Mouse (Mus musculus) CH12.LX (cell line): ENCODE measurements at regions not wholly inside any gene's neighbourhood (a gene's known extent, or its start where the extent isn't known, plus 50 kb on each side); places are given as distances from the start of the nearest gene placed in this dataset.

Source experiments
- DNase-seq: peaks from one replicate; pipeline ENCODE4 v3.0.0-alpha.2; 2013; ENCODE audit errors: extremely low read depth
- H3K27ac ChIP-seq: 2 replicates; pipeline ENCODE4 v1.5.1; 2012; ENCODE audit warnings: low read depth, mild to moderate bottlenecking, control low read depth, moderate library complexity; ENCODE audit not compliant: insufficient read depth
- H3K27me3 ChIP-seq: replicated peaks from 2 replicates; pipeline ENCODE3; 2012; ENCODE audit warnings: inconsistent platforms
- H3K36me3 ChIP-seq, 2 experiments: replicated peaks in 1 of 2; 2 replicates each; pipeline versions ENCODE3 to v1.6.1; 2012; ENCODE audit warnings: inconsistent platforms in 1 of 2, low read length in 1 of 2, mild to moderate bottlenecking in 1 of 2, mixed read lengths in 1 of 2, moderate library complexity in 1 of 2; ENCODE audit not compliant: control insufficient read depth in 1 of 2, insufficient read depth in 1 of 2
- H3K4me1 ChIP-seq, 2 experiments: 2 replicates each; pipeline ENCODE4 v1.6.1; 2012; ENCODE audit warnings: inconsistent platforms in 1 of 2, moderate library complexity in 1 of 2; ENCODE audit not compliant: insufficient read depth in 2 of 2, control insufficient read depth in 1 of 2
- H3K4me2 ChIP-seq: 2 replicates; pipeline ENCODE4 v1.6.1; 2012; ENCODE audit warnings: low read depth, mild to moderate bottlenecking, control low read depth; ENCODE audit not compliant: poor library complexity, insufficient read depth, severe bottlenecking
- H3K4me3 ChIP-seq, 3 experiments: fragments of 150-350 bp in 1 of 3; sonication (generic) in 1 of 3; replicated peaks in 1 of 3; 2 replicates each; pipeline versions ENCODE3 to v1.5.1; 2011 to 2012; ENCODE audit warnings: low read depth in 2 of 3, low read length in 2 of 3, mild to moderate bottlenecking in 2 of 3, moderate library complexity in 2 of 3, control low read depth in 1 of 3, improper control_type of control experiment in 1 of 3, inconsistent platforms in 1 of 3, mixed read lengths in 1 of 3; ENCODE audit not compliant: poor library complexity in 1 of 3
- H3K79me2 ChIP-seq: replicated peaks from 2 replicates; pipeline ENCODE4 v1.6.1; 2012; ENCODE audit warnings: mild to moderate bottlenecking, moderate library complexity; ENCODE audit not compliant: control insufficient read depth, poor library complexity, insufficient read depth, severe bottlenecking; ENCODE audit errors: extremely low read depth
- H3K9ac ChIP-seq: 2 replicates; pipeline ENCODE4 v1.6.1; 2012; ENCODE audit warnings: low read depth, mild to moderate bottlenecking, control low read depth, moderate library complexity; ENCODE audit not compliant: insufficient read depth
- H3K9me3 ChIP-seq: replicated peaks from 2 replicates; pipeline ENCODE3; 2012; ENCODE audit warnings: low read length, inconsistent platforms, mixed read lengths
- BHLHE40 ChIP-seq: IDR thresholded peaks from 2 replicates; pipeline ENCODE4 v1.6.1; 2011; ENCODE audit warnings: mild to moderate bottlenecking, low read depth, low read length, improper control_type of control experiment
- CHD1 ChIP-seq: IDR thresholded peaks from 2 replicates; pipeline ENCODE4 v1.6.1; 2012; ENCODE audit warnings: low read depth, low read length, improper control_type of control experiment, inconsistent platforms
- CHD2 ChIP-seq: IDR thresholded peaks from 2 replicates; pipeline ENCODE4 v1.6.1; 2011; ENCODE audit warnings: low read length, improper control_type of control experiment
- ELF1 ChIP-seq: IDR thresholded peaks from 2 replicates; pipeline ENCODE4 v1.6.1; 2014; ENCODE audit warnings: low read depth, mild to moderate bottlenecking, inconsistent platforms, low read length, improper control_type of control experiment
- EP300 ChIP-seq: IDR thresholded peaks from 2 replicates; pipeline ENCODE4 v1.6.1; 2011; ENCODE audit warnings: low read length, improper control_type of control experiment
- ETS1 ChIP-seq: conservative IDR thresholded peaks from 2 replicates; pipeline ENCODE4 v1.6.1; 2012; ENCODE audit warnings: low read depth, mild to moderate bottlenecking, inconsistent platforms, low read length, improper control_type of control experiment, moderate library complexity
- IRF4 ChIP-seq: IDR thresholded peaks from 2 replicates; pipeline ENCODE4 v1.6.1; 2014; ENCODE audit warnings: low read depth, mild to moderate bottlenecking, inconsistent platforms, low read length, improper control_type of control experiment
- JUN ChIP-seq: IDR thresholded peaks from 2 replicates; pipeline ENCODE4 v1.6.1; 2011; ENCODE audit warnings: low read depth, mild to moderate bottlenecking, low read length, improper control_type of control experiment, moderate library complexity; ENCODE audit not compliant: insufficient read depth
- JUND ChIP-seq: conservative IDR thresholded peaks from 2 replicates; pipeline ENCODE4 v1.6.1; 2011; ENCODE audit warnings: low read depth, low read length, improper control_type of control experiment
- KAT2A ChIP-seq: IDR thresholded peaks from 2 replicates; pipeline ENCODE4 v1.6.1; 2012; ENCODE audit warnings: low read length, improper control_type of control experiment, inconsistent platforms; ENCODE audit not compliant: insufficient replicate concordance
- MAFK ChIP-seq: IDR thresholded peaks from 2 replicates; pipeline ENCODE4 v1.6.1; 2011; ENCODE audit warnings: low read length, improper control_type of control experiment; ENCODE audit not compliant: insufficient replicate concordance
- MAZ ChIP-seq: IDR thresholded peaks from 2 replicates; pipeline ENCODE4 v1.6.1; 2012; ENCODE audit warnings: low read depth, mild to moderate bottlenecking, inconsistent platforms, low read length, improper control_type of control experiment, moderate library complexity
- MXI1 ChIP-seq: IDR thresholded peaks from 2 replicates; pipeline ENCODE4 v1.6.1; 2011; ENCODE audit warnings: mild to moderate bottlenecking, low read depth, low read length, improper control_type of control experiment
- NRF1 ChIP-seq: IDR thresholded peaks from 2 replicates; pipeline ENCODE4 v1.6.1; 2014; ENCODE audit warnings: low read depth, mild to moderate bottlenecking, inconsistent platforms, low read length, improper control_type of control experiment, moderate library complexity
- PAX5 ChIP-seq: IDR thresholded peaks from 2 replicates; pipeline ENCODE4 v1.6.1; 2012; ENCODE audit warnings: low read length, inconsistent platforms, mixed read lengths
- POLR2A ChIP-seq: IDR thresholded peaks from 2 replicates; pipeline ENCODE4 v1.6.1; 2011; ENCODE audit warnings: low read depth, mild to moderate bottlenecking, improper control_type of control experiment, low read length
- SMC3 ChIP-seq: IDR thresholded peaks from 2 replicates; pipeline ENCODE4 v1.6.1; 2011; ENCODE audit warnings: low read depth, low read length, improper control_type of control experiment
- TBP ChIP-seq: conservative IDR thresholded peaks from 2 replicates; pipeline ENCODE4 v1.6.1; 2011; ENCODE audit warnings: low read depth, low read length, improper control_type of control experiment
- TCF12 ChIP-seq: IDR thresholded peaks from 2 replicates; pipeline ENCODE4 v1.6.1; 2014; ENCODE audit warnings: low read depth, mild to moderate bottlenecking, inconsistent platforms, low read length, improper control_type of control experiment
- UBTF ChIP-seq: IDR thresholded peaks from 2 replicates; pipeline ENCODE4 v1.6.1; 2012; ENCODE audit warnings: low read depth, mild to moderate bottlenecking, inconsistent platforms, low read length, improper control_type of control experiment, moderate library complexity
- ZC3H11A ChIP-seq: IDR thresholded peaks from 2 replicates; pipeline ENCODE4 v1.6.1; 2012; ENCODE audit warnings: low read depth, mild to moderate bottlenecking, inconsistent platforms, low read length, improper control_type of control experiment
- ZKSCAN1 ChIP-seq: IDR thresholded peaks from 2 replicates; pipeline ENCODE4 v1.6.1; 2012; ENCODE audit warnings: low read depth, inconsistent platforms, low read length, improper control_type of control experiment, borderline replicate concordance
- ZMIZ1 ChIP-seq: IDR thresholded peaks from 2 replicates; pipeline ENCODE4 v1.6.1; 2012; ENCODE audit warnings: low read depth, mild to moderate bottlenecking, inconsistent platforms, low read length, improper control_type of control experiment
- dilution Hi-C: fragments of 300-500 bp; cut with MboI; formaldehyde crosslinking; loops from 2 replicates; pipeline ENCODE4 v1.14.3; 2020; ENCODE audit warnings: low sequenced_read_pairs; ENCODE audit not compliant: extremely low pct_unique_long_range_greater_than_20kb, extremely low pct_ligation_motif_present
- in situ Hi-C: fragments of 300-500 bp; cut with MboI; formaldehyde crosslinking; loops from 3 replicates; pipeline ENCODE4 v1.14.3; 2019; ENCODE audit warnings: low sequenced_read_pairs, low pct_ligation_motif_present, low pct_unique_long_range_greater_than_20kb, mixed read lengths

DNA sequence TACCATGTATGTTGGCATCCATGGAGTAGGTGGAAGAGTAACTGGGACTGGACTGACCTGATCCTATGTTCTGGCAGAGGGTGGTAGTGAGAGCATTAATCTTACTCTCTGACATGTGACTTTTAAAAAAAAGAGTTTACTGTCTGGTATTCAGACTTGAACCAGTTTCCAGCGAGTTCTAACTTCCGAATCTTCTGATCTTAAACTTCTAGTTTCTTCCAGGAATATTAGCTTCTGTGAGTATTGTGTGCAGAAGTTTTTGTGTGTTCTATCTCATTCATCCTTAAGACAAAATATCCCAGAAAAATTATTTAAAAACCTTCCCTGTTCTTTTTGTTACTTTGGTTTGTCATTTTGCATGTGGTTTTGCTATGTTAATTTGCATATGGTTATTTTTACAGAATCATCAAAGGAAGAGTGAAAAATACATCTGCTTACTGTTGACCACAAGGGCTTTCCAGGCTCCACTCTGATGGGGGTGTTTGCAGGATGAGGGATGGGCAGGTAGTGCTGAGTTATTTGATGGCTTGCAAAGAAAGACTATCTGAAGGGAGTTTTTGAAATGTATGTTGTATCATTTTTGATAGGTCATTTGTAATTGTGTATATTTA lies 187.9 kb upstream of the Trp63 start (continued):
- TF ChIP-seq IRF4 (peak; percentile 89), ZC3H11A (no peak), BHLHE40 (peak; percentile 79), ETS1 (peak; percentile 88), ZKSCAN1 (no peak), MXI1 (peak; percentile 26; the same call in 1 of the 2 replicates), ZMIZ1 (no peak), KAT2A (no peak), SMC3 (peak; percentile 12; the same call in 1 of the 2 replicates), CHD2 (peak; percentile 85), MAZ (peak; percentile 79; the same call in 1 of the 2 replicates), ELF1 (no peak), JUND (peak; percentile 75; the same call in 1 of the 2 replicates)

DNA sequence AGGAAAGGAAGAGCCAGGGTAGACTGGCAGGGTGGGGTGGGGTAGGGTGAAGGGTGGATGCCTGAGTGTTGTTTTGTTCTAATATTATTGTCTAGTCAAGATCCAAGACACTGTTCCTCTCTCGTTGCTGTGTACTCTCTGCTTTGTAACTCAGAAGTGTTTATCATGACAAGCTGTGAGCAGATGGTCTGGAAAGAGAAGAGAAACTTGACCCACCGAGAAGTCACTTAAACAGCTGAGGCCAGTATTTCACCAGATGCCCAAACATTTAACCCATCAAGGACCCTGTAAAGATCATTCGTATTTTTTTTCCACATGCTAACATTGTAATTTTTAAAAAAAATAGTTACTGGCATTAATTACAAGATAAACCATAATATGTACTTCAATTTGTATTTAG lies 178.7 kb upstream of the Trp63 start:
- peak overlapping the region; percentile 54 for H3K9ac ChIP-seq
- no peak overlapping the region for H3K4me3 ChIP-seq
- peak overlapping the region; percentile 54 for H3K4me2 ChIP-seq
- in situ Hi-C loops: no loop called here
- H3K27me3 ChIP-seq: no peaks in the 10 kb centered on the region
- TF ChIP-seq PAX5 (no peak), JUN (no peak), TCF12 (0 out of 2 replicates have a peak, but pooled peaks have one; percentile 33), NRF1 (no peak), UBTF (no peak), TBP (no peak), CHD1 (no peak), SMC3 (no peak), CHD2 (no peak), EP300 (peak; percentile 33; the same call in 1 of the 2 replicates), POLR2A (no peak), MAFK (no peak)
- TF ChIP-seq, all 38 proteins: peak for 2
- no peaks in the 10 kb centered on the region for H3K9me3 ChIP-seq
- DNase-seq: no peak
- no peaks in the 10 kb centered on the region for H3K36me3 ChIP-seq
- peak overlapping the region; percentile 36; the same call in 1 of the 2 replicates for H3K27ac ChIP-seq
- H3K79me2 ChIP-seq: no peaks in the 10 kb centered on the region
- dilution Hi-C loops: no loop called here
- H3K4me1 ChIP-seq: peaks cover 10 to 14% of the 10 kb centered on the region in 2 experiments
